Mouse (Mus musculus): ENCODE data around the gene Kazn. TPM values are rescaled to one million over a fixed set of nuclear protein-coding genes. Genes with fewer than 3 reads are reported as not detected.

Kazn gene
- total RNA-seq, 1 experiment: 14.0 TPM

- in situ Hi-C loops (cut with MboI; ENCODE audit: low sequenced_read_pairs in 2 of 2, unreplicated experiment in 2 of 2): loop anchor here in 1 of 2 experiments (10.0 kb wide), 1 partner anchor 91 kb away; no protein-coding TSS in a partner anchor
- H3K9me3 ChIP-seq (ENCODE audit: control insufficient read depth, insufficient read depth, low read depth, low read length): no peaks in the 10 kb centered on the region
- no peak for DNase-seq (ENCODE audit: low read depth, low spot score)
- H3K4me1 ChIP-seq (ENCODE audit: control insufficient read depth in 2 of 2, insufficient read depth in 2 of 2, low read length in 2 of 2, poor library complexity in 1 of 2): peaks cover 0 to 5% of the 10 kb centered on the region in 2 experiments; a peak in 3 of 4 replicates
- no peak overlapping the region for H3K27ac ChIP-seq (ENCODE audit: insufficient read depth, low read depth, low read length, poor library complexity, severe bottlenecking)
- H3K4me3 ChIP-seq (ENCODE audit: insufficient read depth in 1 of 2, low read depth in 1 of 2, low read length in 2 of 2, poor library complexity in 1 of 2, severe bottlenecking in 1 of 2): no peak overlapping the region
- H3K9ac ChIP-seq (ENCODE audit: insufficient read depth, low read depth, low read length, poor library complexity, severe bottlenecking): no peak overlapping the region
- TF ChIP-seq ZNF384 (IDR thresholded peaks at IDR 0.05; ENCODE audit: low read depth, low read length) (no peak), HCFC1 (IDR thresholded peaks at IDR 0.05; ENCODE audit: borderline replicate concordance, insufficient read depth, low read length) (no peak), ZC3H11A (IDR thresholded peaks at IDR 0.05; ENCODE audit: borderline replicate concordance, low read depth, low read length) (no peak), CHD2 (IDR thresholded peaks at IDR 0.05; ENCODE audit: low read depth, low read length) (no peak), MAFK (IDR thresholded peaks at IDR 0.05; ENCODE audit: insufficient read depth, low read depth, low read length) (no peak)
- no peaks in the 10 kb centered on the region for H3K36me3 ChIP-seq (ENCODE audit: control insufficient read depth, insufficient read depth, low read length, poor library complexity, severe bottlenecking)
Observed at GRCm38 (mm10) chr4:142095513-142096241, 143.5 kb downstream of the Kazn start.

- no peak for DNase-seq (ENCODE audit: low read depth, low spot score)
- Histone ChIP-seq H3K36me3 (ENCODE audit: control insufficient read depth, insufficient read depth, low read length, poor library complexity, severe bottlenecking) (no peaks in the 10 kb centered on the region), H3K27ac (ENCODE audit: insufficient read depth, low read depth, low read length, poor library complexity, severe bottlenecking) (no peak overlapping the region), H3K9ac (ENCODE audit: insufficient read depth, low read depth, low read length, poor library complexity, severe bottlenecking) (no peak overlapping the region), H3K9me3 (ENCODE audit: control insufficient read depth, insufficient read depth, low read depth, low read length) (no peaks in the 10 kb centered on the region), H3K4me3 (ENCODE audit: insufficient read depth in 1 of 2, low read depth in 1 of 2, low read length in 2 of 2, poor library complexity in 1 of 2, severe bottlenecking in 1 of 2) (no peak overlapping the region), H3K4me1 (ENCODE audit: control insufficient read depth in 2 of 2, insufficient read depth in 2 of 2, low read length in 2 of 2, poor library complexity in 1 of 2) (peaks cover 0 to 5% of the 10 kb centered on the region in 2 experiments; a peak in 3 of 4 replicates)
- in situ Hi-C loops (cut with MboI; ENCODE audit: low sequenced_read_pairs in 2 of 2, unreplicated experiment in 2 of 2): loop anchor here in 1 of 2 experiments (10.0 kb wide), 1 partner anchor 90 kb away; no protein-coding TSS in a partner anchor
- TF ChIP-seq CHD2 (IDR thresholded peaks at IDR 0.05; ENCODE audit: low read depth, low read length) (no peak), ZC3H11A (IDR thresholded peaks at IDR 0.05; ENCODE audit: borderline replicate concordance, low read depth, low read length) (no peak), HCFC1 (IDR thresholded peaks at IDR 0.05; ENCODE audit: borderline replicate concordance, insufficient read depth, low read length) (no peak), ZNF384 (IDR thresholded peaks at IDR 0.05; ENCODE audit: low read depth, low read length) (no peak), MAFK (IDR thresholded peaks at IDR 0.05; ENCODE audit: insufficient read depth, low read depth, low read length) (no peak)
Observed at GRCm38 (mm10) chr4:142094386-142094785, 144.8 kb downstream of the Kazn start.

- Histone ChIP-seq H3K4me1 (ENCODE audit: control insufficient read depth in 2 of 2, insufficient read depth in 2 of 2, low read length in 2 of 2, poor library complexity in 1 of 2) (no peaks in the 10 kb centered on the region; a peak in 1 of 4 replicates), H3K4me3 (ENCODE audit: insufficient read depth in 1 of 2, low read depth in 1 of 2, low read length in 2 of 2, poor library complexity in 1 of 2, severe bottlenecking in 1 of 2) (no peak overlapping the region), H3K36me3 (ENCODE audit: control insufficient read depth, insufficient read depth, low read length, poor library complexity, severe bottlenecking) (no peaks in the 10 kb centered on the region), H3K9me3 (ENCODE audit: control insufficient read depth, insufficient read depth, low read depth, low read length) (no peaks in the 10 kb centered on the region), H3K9ac (ENCODE audit: insufficient read depth, low read depth, low read length, poor library complexity, severe bottlenecking) (no peak overlapping the region), H3K27ac (ENCODE audit: insufficient read depth, low read depth, low read length, poor library complexity, severe bottlenecking) (no peak overlapping the region)
- in situ Hi-C loops (cut with MboI; ENCODE audit: low sequenced_read_pairs in 2 of 2, unreplicated experiment in 2 of 2): loop anchor here in 1 of 2 experiments (10.0 kb wide), 1 partner anchor 86 kb away; no protein-coding TSS in a partner anchor
- no peak for TF ChIP-seq ZC3H11A (IDR thresholded peaks at IDR 0.05; ENCODE audit: borderline replicate concordance, low read depth, low read length)
- no peak for TF ChIP-seq MAFK (IDR thresholded peaks at IDR 0.05; ENCODE audit: insufficient read depth, low read depth, low read length)
- no peak for TF ChIP-seq ZNF384 (IDR thresholded peaks at IDR 0.05; ENCODE audit: low read depth, low read length)
- TF ChIP-seq CHD2 (IDR thresholded peaks at IDR 0.05; ENCODE audit: low read depth, low read length): no peak
- TF ChIP-seq HCFC1 (IDR thresholded peaks at IDR 0.05; ENCODE audit: borderline replicate concordance, insufficient read depth, low read length): no peak
- DNase-seq (ENCODE audit: low read depth, low spot score): no peak
Observed at GRCm38 (mm10) chr4:142091100-142091499, 148.1 kb downstream of the Kazn start.

GRCm38 (mm10) chr4:142089966-142090365 is 149.2 kb downstream of the Kazn start:
- H3K4me3 ChIP-seq (ENCODE audit: insufficient read depth in 1 of 2, low read depth in 1 of 2, low read length in 2 of 2, poor library complexity in 1 of 2, severe bottlenecking in 1 of 2): no peak overlapping the region
- no peak overlapping the region for H3K27ac ChIP-seq (ENCODE audit: insufficient read depth, low read depth, low read length, poor library complexity, severe bottlenecking)
- TF ChIP-seq ZC3H11A (IDR thresholded peaks at IDR 0.05; ENCODE audit: borderline replicate concordance, low read depth, low read length) (no peak), ZNF384 (IDR thresholded peaks at IDR 0.05; ENCODE audit: low read depth, low read length) (no peak), MAFK (IDR thresholded peaks at IDR 0.05; ENCODE audit: insufficient read depth, low read depth, low read length) (no peak), CHD2 (IDR thresholded peaks at IDR 0.05; ENCODE audit: low read depth, low read length) (no peak), HCFC1 (IDR thresholded peaks at IDR 0.05; ENCODE audit: borderline replicate concordance, insufficient read depth, low read length) (no peak)
- H3K9ac ChIP-seq (ENCODE audit: insufficient read depth, low read depth, low read length, poor library complexity, severe bottlenecking): no peak overlapping the region
- no peak for DNase-seq (ENCODE audit: low read depth, low spot score)
- H3K36me3 ChIP-seq (ENCODE audit: control insufficient read depth, insufficient read depth, low read length, poor library complexity, severe bottlenecking): no peaks in the 10 kb centered on the region
- in situ Hi-C loops (cut with MboI; ENCODE audit: low sequenced_read_pairs in 2 of 2, unreplicated experiment in 2 of 2): loop anchor here in 1 of 2 experiments (10.0 kb wide), 1 partner anchor 85 kb away; no protein-coding TSS in a partner anchor
- peaks cover 3% of the 10 kb centered on the region in 2 experiments; a peak in 2 of 4 replicates for H3K4me1 ChIP-seq (ENCODE audit: control insufficient read depth in 2 of 2, insufficient read depth in 2 of 2, low read length in 2 of 2, poor library complexity in 1 of 2)
- H3K9me3 ChIP-seq (ENCODE audit: control insufficient read depth, insufficient read depth, low read depth, low read length): no peaks in the 10 kb centered on the region

Data from ES-E14 (cell line).